Mouse (Mus musculus): ENCODE data around the gene Arhgap17.

DNA sequence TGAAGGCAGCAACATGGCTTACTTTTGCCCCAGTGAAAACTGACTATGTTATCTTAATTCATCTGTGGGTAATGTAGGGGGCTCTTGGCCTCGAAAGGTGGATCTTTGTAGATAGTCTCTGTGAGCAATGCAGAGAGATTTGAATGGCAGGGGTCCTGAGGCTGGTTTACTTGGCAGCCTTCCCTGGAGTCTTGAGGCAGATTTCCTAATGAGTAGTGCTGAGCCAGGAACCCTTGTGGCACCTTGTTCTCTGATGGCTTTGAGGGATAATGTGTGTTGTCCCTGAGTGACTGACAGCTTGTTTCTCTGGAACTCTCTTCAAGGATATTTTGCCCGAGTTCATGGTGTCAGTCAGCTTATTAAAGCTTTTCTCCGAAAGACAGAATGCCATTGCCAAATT lies 31.4 kb upstream of the Arhgap17 start:
- TF ChIP-seq POLR2A (IDR thresholded peaks at IDR 0.05; ENCODE audit: insufficient read depth, low read depth, low read length) (no peak), CTCF (IDR thresholded peaks at IDR 0.05) (no peak)

Measured in heart, adult 2 months (tissue).